Mouse (Mus musculus) olfactory bulb, adult 2 months (tissue): ENCODE measurements at regions not wholly inside any gene's neighbourhood (a gene's known extent, or its start where the extent isn't known, plus 50 kb on each side); places are given as distances from the start of the nearest gene placed in this dataset.

Experiments
- CTCF ChIP-seq: fragments of 200-500 bp; IDR thresholded peaks from 2 replicates; pipeline ENCODE4 v1.5.1; 2012; ENCODE audit warnings: low read depth, mild to moderate bottlenecking, low read length, moderate library complexity; ENCODE audit not compliant: insufficient read depth
- POLR2A ChIP-seq: fragments of 200-500 bp; IDR thresholded peaks from 2 replicates; pipeline ENCODE4 v1.6.1; 2012; ENCODE audit warnings: mild to moderate bottlenecking, low read depth, low read length, moderate library complexity; ENCODE audit not compliant: insufficient read depth

GRCm38 (mm10) chr13:31436434-31436833, 119.5 kb upstream of the Foxq1 start:
- TF ChIP-seq CTCF, result no peak
- TF ChIP-seq POLR2A, result no peak
